Mouse (Mus musculus): ENCODE measurements around the gene Cyp4x1. TPM values are rescaled to one million over a fixed set of nuclear protein-coding genes. Genes with fewer than 3 reads are reported as not detected.

Cyp4x1 gene
- polyA plus RNA-seq, 1 experiment from 2014 or later = 0.10 TPM

- peaks cover 9% of the 10 kb centered on the region; the same call in 1 of the 2 replicates for H3K4me1 ChIP-seq (ENCODE audit: control insufficient read depth, insufficient read depth, low read length)
- no peaks in the 10 kb centered on the region for H3K9me3 ChIP-seq (replicated peaks; ENCODE audit: control insufficient read depth, low read length)
- WGBS (ENCODE audit: insufficient replicate concordance) = 1% methylated on average over 57 of the region's 58 CpGs
- no peaks in the 10 kb centered on the region for H3K36me3 ChIP-seq (ENCODE audit: control insufficient read depth, insufficient read depth, low read length)
- peak overlapping the region; percentile 63 for H3K4me3 ChIP-seq (ENCODE audit: low read depth, low read length)
- peak overlapping the region; percentile 75 for H3K9ac ChIP-seq (ENCODE audit: low read depth, low read length)
- peak overlapping the region; percentile 57; the same call in 1 of the 2 replicates for H3K27ac ChIP-seq (ENCODE audit: low read depth, low read length)
- peak overlapping the region; percentile 98 for H3K4me2 ChIP-seq
- ATAC-seq (replicated peaks; ENCODE audit: insufficient number of reproducible peaks, low FRiP score, low TSS enrichment) = peak; percentile 73
- peaks cover 78% of the 10 kb centered on the region for H3K27me3 ChIP-seq (ENCODE audit: control insufficient read depth, insufficient read depth, low read length)
Measured at GRCm38 (mm10) chr4:115062875-115063517, 71.1 kb downstream of the Cyp4x1 start.

DNA sequence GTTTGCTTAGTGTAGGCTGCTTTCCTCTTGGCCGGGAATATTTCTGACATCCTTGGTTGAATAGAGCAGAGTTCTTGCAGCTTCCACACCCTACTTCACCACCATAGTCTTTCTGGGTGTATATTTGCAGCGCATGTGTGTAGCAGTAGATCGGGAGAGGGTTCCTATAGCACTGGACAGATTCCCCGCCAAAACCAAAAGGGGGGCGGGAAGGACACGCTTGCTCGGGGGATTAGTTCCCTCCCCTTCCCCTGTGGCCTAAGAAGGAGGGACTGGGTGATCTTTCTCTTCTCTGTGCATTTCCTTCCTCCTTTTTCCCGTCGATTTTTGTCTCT, 71.6 kb downstream of the Cyp4x1 start:
- H3K9ac ChIP-seq (ENCODE audit: low read depth, low read length) = peak overlapping the region; percentile 75

GRCm38 (mm10) chr4:115060753-115061152, 73.3 kb downstream of the Cyp4x1 start:
- Histone ChIP-seq H3K9ac (ENCODE audit: low read depth, low read length) (peak overlapping the region; percentile 90), H3K4me3 (ENCODE audit: low read depth, low read length) (peak overlapping the region; percentile 56), H3K9me3 (replicated peaks; ENCODE audit: control insufficient read depth, low read length) (no peaks in the 10 kb centered on the region), H3K27me3 (ENCODE audit: control insufficient read depth, insufficient read depth, low read length) (peaks cover 84% of the 10 kb centered on the region), H3K4me1 (ENCODE audit: control insufficient read depth, insufficient read depth, low read length) (peaks cover 14% of the 10 kb centered on the region), H3K4me2 (peak overlapping the region; percentile 75), H3K36me3 (ENCODE audit: control insufficient read depth, insufficient read depth, low read length) (no peaks in the 10 kb centered on the region), H3K27ac (ENCODE audit: low read depth, low read length) (peak overlapping the region; percentile 88; the same call in 1 of the 2 replicates)
- ATAC-seq (replicated peaks; ENCODE audit: insufficient number of reproducible peaks, low FRiP score, low TSS enrichment) = no peak
- 16% methylated on average over 3 of the region's 3 CpGs for WGBS (ENCODE audit: insufficient replicate concordance)

More for the DNA sequence above, 71.6 kb downstream of the Cyp4x1 start:
- 2% methylated on average over 9 of the region's 9 CpGs for WGBS (ENCODE audit: insufficient replicate concordance)
- no peak for ATAC-seq (replicated peaks; ENCODE audit: insufficient number of reproducible peaks, low FRiP score, low TSS enrichment)
- Histone ChIP-seq H3K4me3 (ENCODE audit: low read depth, low read length) (peak overlapping the region; percentile 63), H3K4me2 (peak overlapping the region; percentile 98), H3K36me3 (ENCODE audit: control insufficient read depth, insufficient read depth, low read length) (no peaks in the 10 kb centered on the region), H3K27ac (ENCODE audit: low read depth, low read length) (peak overlapping the region; percentile 57; the same call in 1 of the 2 replicates), H3K9me3 (replicated peaks; ENCODE audit: control insufficient read depth, low read length) (no peaks in the 10 kb centered on the region), H3K4me1 (ENCODE audit: control insufficient read depth, insufficient read depth, low read length) (peaks cover 9% of the 10 kb centered on the region; the same call in 1 of the 2 replicates), H3K27me3 (ENCODE audit: control insufficient read depth, insufficient read depth, low read length) (peaks cover 81% of the 10 kb centered on the region)

- peak overlapping the region; percentile 56 for H3K4me3 ChIP-seq (ENCODE audit: low read depth, low read length)
Measured at GRCm38 (mm10) chr4:115059871-115060270, 74.2 kb downstream of the Cyp4x1 start.

DNA sequence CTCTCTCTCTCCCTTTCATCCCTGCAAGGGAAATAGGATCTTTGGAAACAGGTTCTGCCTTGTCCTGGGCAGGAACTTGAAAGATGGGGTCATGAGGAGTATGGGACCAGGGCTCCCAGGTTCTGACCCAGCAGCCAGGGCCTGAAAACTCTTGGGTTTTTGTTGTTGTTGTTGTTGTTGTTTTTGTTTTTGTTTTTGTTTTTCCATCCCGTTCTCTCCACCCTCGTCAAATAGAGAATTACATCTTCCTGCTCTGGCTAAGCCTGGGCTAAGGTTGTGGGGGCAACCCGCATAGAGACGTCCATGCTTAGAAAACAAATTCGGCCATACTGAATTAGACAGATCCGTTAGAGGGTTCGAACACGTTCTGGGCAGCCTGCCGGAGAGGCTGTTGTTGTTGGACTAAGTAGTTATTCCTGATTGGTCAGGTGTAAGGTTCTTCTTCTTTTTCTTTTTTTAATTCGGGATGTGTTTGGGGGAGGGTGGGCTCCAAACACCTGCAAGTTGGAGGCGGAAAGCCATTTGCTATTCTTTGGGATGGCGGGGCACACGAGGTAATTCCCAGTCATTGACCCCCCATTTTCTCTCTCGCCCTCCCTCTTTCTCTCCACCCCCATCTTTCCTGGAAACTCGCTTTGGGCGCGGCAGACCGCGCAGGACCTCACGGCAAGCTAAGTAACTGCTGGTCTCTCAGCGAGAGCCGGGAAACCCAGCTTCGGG, 75.0 kb downstream of the Cyp4x1 start:
- no peaks in the 10 kb centered on the region for H3K9me3 ChIP-seq (replicated peaks; ENCODE audit: control insufficient read depth, low read length)
- peak overlapping the region; percentile 88 for H3K27ac ChIP-seq (ENCODE audit: low read depth, low read length)
- H3K4me1 ChIP-seq (ENCODE audit: control insufficient read depth, insufficient read depth, low read length) = peaks cover 14% of the 10 kb centered on the region
- H3K9ac ChIP-seq (ENCODE audit: low read depth, low read length) = peak overlapping the region; percentile 90
- peak overlapping the region; percentile 75 for H3K4me2 ChIP-seq
- H3K36me3 ChIP-seq (ENCODE audit: control insufficient read depth, insufficient read depth, low read length) = no peaks in the 10 kb centered on the region
- no peak for ATAC-seq (replicated peaks; ENCODE audit: insufficient number of reproducible peaks, low FRiP score, low TSS enrichment)
- peaks cover 86% of the 10 kb centered on the region for H3K27me3 ChIP-seq (ENCODE audit: control insufficient read depth, insufficient read depth, low read length)
- WGBS (ENCODE audit: insufficient replicate concordance) = 2% methylated on average over 23 of the region's 23 CpGs
- H3K4me3 ChIP-seq (ENCODE audit: low read depth, low read length) = peak overlapping the region; percentile 56

More at GRCm38 (mm10) chr4:115059871-115060270, 74.2 kb downstream of the Cyp4x1 start:
- Histone ChIP-seq H3K27ac (ENCODE audit: low read depth, low read length) (peak overlapping the region; percentile 88), H3K9ac (ENCODE audit: low read depth, low read length) (peak overlapping the region; percentile 90), H3K4me1 (ENCODE audit: control insufficient read depth, insufficient read depth, low read length) (peaks cover 14% of the 10 kb centered on the region), H3K27me3 (ENCODE audit: control insufficient read depth, insufficient read depth, low read length) (peaks cover 86% of the 10 kb centered on the region), H3K4me2 (peak overlapping the region; percentile 75), H3K36me3 (ENCODE audit: control insufficient read depth, insufficient read depth, low read length) (no peaks in the 10 kb centered on the region), H3K9me3 (replicated peaks; ENCODE audit: control insufficient read depth, low read length) (no peaks in the 10 kb centered on the region)
- WGBS (ENCODE audit: insufficient replicate concordance) = 7% methylated on average over 12 of the region's 12 CpGs
- no peak for ATAC-seq (replicated peaks; ENCODE audit: insufficient number of reproducible peaks, low FRiP score, low TSS enrichment)

DNA sequence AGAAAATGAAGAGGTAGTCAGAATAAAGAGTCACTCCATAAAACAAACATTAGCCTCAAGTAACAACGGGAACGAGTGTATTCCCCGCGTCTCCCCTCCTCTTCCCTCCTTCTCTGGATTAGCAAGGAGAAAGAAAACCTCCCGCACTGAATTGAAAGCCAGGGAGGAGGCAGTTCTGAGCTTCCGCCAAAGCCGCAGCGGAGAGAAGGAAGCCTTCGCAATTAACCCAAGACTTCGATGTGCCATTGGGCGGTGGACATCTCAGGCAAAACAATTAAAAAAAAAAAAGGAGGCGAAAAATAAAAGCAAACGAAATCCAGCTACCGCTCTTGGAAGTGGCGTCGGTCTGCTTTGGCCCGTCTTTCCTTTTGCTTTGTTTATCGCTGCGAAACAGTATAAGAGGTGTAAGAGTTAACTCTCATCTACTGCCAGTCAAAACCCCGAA, 75.7 kb downstream of the Cyp4x1 start:
- ATAC-seq (replicated peaks; ENCODE audit: insufficient number of reproducible peaks, low FRiP score, low TSS enrichment) = no peak
- no peaks in the 10 kb centered on the region for H3K9me3 ChIP-seq (replicated peaks; ENCODE audit: control insufficient read depth, low read length)
- no peaks in the 10 kb centered on the region for H3K36me3 ChIP-seq (ENCODE audit: control insufficient read depth, insufficient read depth, low read length)
- peak overlapping the region; percentile 90 for H3K9ac ChIP-seq (ENCODE audit: low read depth, low read length)
- peaks cover 12% of the 10 kb centered on the region for H3K4me1 ChIP-seq (ENCODE audit: control insufficient read depth, insufficient read depth, low read length)
- H3K4me2 ChIP-seq = peak overlapping the region; percentile 75
- H3K27me3 ChIP-seq (ENCODE audit: control insufficient read depth, insufficient read depth, low read length) = peaks cover 83% of the 10 kb centered on the region
- under 1% methylated on average over 20 of the region's 20 CpGs for WGBS (ENCODE audit: insufficient replicate concordance)
- H3K4me3 ChIP-seq (ENCODE audit: low read depth, low read length) = peak overlapping the region; percentile 56
- peak overlapping the region; percentile 88 for H3K27ac ChIP-seq (ENCODE audit: low read depth, low read length)

GRCm38 (mm10) chr4:115057674-115058316, 76.3 kb downstream of the Cyp4x1 start:
- WGBS (ENCODE audit: insufficient replicate concordance) = under 1% methylated on average over 33 of the region's 33 CpGs
- H3K27me3 ChIP-seq (ENCODE audit: control insufficient read depth, insufficient read depth, low read length) = peaks cover 78% of the 10 kb centered on the region
- peak overlapping the region; percentile 90 for H3K9ac ChIP-seq (ENCODE audit: low read depth, low read length)
- H3K9me3 ChIP-seq (replicated peaks; ENCODE audit: control insufficient read depth, low read length) = no peaks in the 10 kb centered on the region
- H3K4me1 ChIP-seq (ENCODE audit: control insufficient read depth, insufficient read depth, low read length) = peaks cover 10% of the 10 kb centered on the region
- H3K4me2 ChIP-seq = peak overlapping the region; percentile 75
- peak; percentile 11; the same call in 1 of the 2 replicates for ATAC-seq (replicated peaks; ENCODE audit: insufficient number of reproducible peaks, low FRiP score, low TSS enrichment)
- peak overlapping the region; percentile 88 for H3K27ac ChIP-seq (ENCODE audit: low read depth, low read length)
- peak overlapping the region; percentile 56 for H3K4me3 ChIP-seq (ENCODE audit: low read depth, low read length)
- H3K36me3 ChIP-seq (ENCODE audit: control insufficient read depth, insufficient read depth, low read length) = no peaks in the 10 kb centered on the region

DNA sequence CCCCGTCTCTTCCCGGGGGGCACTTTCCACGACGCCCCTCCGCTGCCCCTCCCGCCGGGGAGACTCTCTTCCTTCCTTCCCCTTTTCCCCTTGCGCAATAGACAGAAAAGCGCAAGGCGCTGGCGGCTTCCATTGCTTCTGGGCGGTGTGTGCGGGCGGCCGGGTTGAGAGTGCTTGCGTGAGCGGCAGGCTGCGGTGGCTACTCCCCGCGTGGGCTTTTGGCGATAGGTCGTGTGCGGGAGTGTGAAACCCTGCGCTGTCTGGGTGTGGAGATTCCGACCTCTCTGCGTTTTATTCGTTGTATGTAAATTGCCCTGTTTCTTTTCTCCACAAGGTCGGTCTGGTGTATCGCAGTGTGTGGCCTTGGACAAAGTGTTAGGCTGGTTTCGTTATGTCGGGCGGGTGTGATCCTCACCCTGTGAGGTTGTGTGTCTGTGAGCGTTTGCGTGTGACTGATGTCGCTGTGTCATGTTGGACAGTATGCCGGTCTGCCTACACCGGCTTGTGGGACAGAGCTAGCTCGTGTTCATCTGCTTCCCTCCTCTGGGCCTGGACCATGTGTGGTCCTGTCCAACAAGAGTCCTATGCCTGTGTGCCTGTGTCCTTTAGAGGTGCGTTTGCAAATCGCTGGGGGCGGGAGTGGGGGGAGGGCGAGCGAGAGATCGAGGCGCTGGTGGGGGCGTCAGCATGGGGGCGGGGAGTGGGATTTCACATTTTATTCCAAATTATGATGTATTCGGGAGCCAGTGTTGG, 77.0 kb downstream of the Cyp4x1 start:
- Histone ChIP-seq H3K27me3 (ENCODE audit: control insufficient read depth, insufficient read depth, low read length) (peaks cover 71% of the 10 kb centered on the region), H3K4me1 (ENCODE audit: control insufficient read depth, insufficient read depth, low read length) (peaks cover 14% of the 10 kb centered on the region), H3K9me3 (replicated peaks; ENCODE audit: control insufficient read depth, low read length) (no peaks in the 10 kb centered on the region), H3K9ac (ENCODE audit: low read depth, low read length) (peak overlapping the region; percentile 90), H3K4me3 (ENCODE audit: low read depth, low read length) (peak overlapping the region; percentile 56), H3K27ac (ENCODE audit: low read depth, low read length) (peak overlapping the region; percentile 88), H3K36me3 (ENCODE audit: control insufficient read depth, insufficient read depth, low read length) (no peaks in the 10 kb centered on the region), H3K4me2 (peak overlapping the region; percentile 75)
- WGBS (ENCODE audit: insufficient replicate concordance) = under 1% methylated on average over 46 of the region's 48 CpGs
- ATAC-seq (replicated peaks; ENCODE audit: insufficient number of reproducible peaks, low FRiP score, low TSS enrichment) = peak; percentile 68
